Mouse (Mus musculus) kidney, postnatal 10 days (tissue): ENCODE data around the gene Gipc2.

Experiments
- DNase-seq: peaks from one replicate; pipeline ENCODE4 v3.0.0; 2021; ENCODE audit warnings: mixed read lengths

The Gipc2 gene

GRCm38 (mm10) chr3:152189306-152189705 lies 23.3 kb upstream of the Gipc2 start:
- peak; percentile 57 for DNase-seq

DNA sequence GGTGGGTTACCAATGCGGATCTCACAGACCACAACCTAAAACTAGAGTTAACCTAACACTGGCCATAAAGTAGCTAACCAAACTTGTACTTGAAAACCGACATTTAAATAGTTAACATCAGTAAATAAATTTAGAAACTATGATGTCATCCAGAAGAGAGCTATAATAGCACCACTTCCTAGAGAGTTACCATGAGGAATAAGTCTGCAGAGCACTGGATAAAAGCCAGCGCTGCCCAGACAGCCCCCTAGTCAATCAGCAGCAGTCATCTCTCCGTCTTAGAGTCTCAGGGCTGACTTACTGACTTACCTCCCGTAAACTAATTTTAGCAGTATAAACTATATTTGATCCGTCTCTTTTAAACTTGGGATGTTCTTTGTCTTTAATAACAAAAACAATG lies 20.1 kb upstream of the Gipc2 start:
- DNase-seq: no peak

DNA sequence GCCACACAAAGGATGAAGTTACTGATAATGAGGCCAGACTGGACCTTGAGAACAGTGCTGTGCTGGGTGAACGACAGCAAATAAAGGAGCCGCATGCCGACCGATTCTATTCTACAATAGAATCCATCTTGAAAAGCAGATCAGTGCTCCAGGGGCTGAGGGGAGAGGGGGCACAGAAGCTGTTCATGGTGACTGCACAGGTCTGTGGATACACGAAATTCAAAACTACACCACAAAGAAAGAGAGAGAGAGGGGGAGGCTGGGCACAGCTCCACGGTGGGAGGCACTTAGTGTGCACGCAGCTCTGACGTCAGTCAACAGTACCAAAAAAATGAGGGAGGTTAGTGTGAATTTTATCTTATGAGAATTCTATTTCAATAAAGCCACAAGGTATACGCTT lies 17.5 kb upstream of the Gipc2 start:
- no peak for DNase-seq

DNA sequence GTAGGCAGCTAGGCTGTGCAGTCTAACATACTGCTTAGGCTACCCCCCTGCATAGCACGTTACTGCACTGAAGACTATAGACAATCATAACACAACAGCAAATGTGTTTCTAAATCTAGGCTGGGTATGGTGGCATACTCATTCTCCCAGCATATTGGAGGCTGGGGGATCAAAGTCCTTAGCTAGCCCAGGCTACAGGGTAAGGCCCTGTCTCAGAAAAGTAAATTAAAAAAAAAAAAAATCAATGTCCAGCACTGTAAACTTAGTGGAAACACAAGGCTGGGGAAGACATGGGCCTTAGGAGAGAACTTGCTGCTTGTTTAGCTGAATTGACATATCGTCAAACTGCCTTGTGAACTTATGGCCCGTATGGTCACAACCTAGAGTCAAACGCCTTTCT lies 14.6 kb upstream of the Gipc2 start:
- DNase-seq: no peak

- no peak for DNase-seq
Measured at GRCm38 (mm10) chr3:152179285-152179684, 13.3 kb upstream of the Gipc2 start.

DNA sequence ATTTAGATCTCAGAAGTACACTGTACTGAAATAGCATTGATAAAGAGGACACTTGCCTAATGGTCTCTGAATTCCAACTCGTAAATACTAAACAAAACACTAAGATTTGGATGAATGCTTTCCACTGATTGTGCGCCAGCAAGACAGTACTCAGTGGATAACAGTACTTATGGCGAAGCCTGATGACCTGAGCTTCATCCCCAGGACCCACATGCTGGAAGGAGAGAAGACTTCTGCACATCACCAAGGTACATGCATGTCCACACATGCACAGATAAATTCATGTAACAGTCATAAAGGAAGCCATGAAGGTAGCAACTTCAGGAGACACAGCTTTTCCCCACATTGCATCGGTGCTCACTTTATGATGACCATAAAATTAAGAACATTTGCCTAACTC lies 12.8 kb upstream of the Gipc2 start:
- DNase-seq: no peak

DNA sequence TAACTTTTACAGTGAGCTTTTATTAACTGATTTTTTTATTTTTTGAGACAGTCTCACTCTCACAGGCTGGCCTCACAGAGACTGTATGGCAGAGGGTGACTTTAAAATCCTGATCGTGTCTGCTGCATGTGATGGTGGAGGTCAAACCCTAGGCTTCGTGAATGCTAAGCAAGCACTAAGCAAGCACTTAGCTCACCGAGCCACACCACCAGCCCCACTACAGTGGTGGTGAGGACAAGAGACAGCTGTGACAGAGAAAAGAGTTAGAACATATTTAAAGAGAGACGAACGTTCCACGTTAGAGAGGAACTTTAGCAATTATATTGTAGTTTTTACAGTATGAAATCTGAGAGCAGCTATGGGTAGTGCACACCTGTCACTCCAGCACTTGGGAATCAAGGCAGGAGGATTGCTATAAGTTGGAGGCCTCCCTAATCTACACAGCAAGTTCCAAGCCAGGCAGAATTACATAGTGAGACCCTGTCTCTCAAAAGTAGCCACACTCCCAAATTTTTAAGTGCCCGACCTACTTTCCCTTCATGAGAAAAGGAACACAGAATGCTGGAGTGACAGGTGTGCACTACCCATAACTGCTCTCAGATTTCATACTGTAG lies 6.4 kb upstream of the Gipc2 start:
- DNase-seq: peak; percentile 22

- DNase-seq: peak; percentile 7
Measured at GRCm38 (mm10) chr3:152171862-152172261, 5.8 kb upstream of the Gipc2 start.

- DNase-seq: no peak
Measured at GRCm38 (mm10) chr3:152171236-152171635, 5.2 kb upstream of the Gipc2 start.

GRCm38 (mm10) chr3:152170407-152170806 lies 4.4 kb upstream of the Gipc2 start:
- DNase-seq: no peak

- DNase-seq: no peak
Measured at GRCm38 (mm10) chr3:152168007-152168406, 2.0 kb upstream of the Gipc2 start.

GRCm38 (mm10) chr3:152166699-152167451 lies 845 bp upstream of the Gipc2 start:
- DNase-seq: no peak

DNA sequence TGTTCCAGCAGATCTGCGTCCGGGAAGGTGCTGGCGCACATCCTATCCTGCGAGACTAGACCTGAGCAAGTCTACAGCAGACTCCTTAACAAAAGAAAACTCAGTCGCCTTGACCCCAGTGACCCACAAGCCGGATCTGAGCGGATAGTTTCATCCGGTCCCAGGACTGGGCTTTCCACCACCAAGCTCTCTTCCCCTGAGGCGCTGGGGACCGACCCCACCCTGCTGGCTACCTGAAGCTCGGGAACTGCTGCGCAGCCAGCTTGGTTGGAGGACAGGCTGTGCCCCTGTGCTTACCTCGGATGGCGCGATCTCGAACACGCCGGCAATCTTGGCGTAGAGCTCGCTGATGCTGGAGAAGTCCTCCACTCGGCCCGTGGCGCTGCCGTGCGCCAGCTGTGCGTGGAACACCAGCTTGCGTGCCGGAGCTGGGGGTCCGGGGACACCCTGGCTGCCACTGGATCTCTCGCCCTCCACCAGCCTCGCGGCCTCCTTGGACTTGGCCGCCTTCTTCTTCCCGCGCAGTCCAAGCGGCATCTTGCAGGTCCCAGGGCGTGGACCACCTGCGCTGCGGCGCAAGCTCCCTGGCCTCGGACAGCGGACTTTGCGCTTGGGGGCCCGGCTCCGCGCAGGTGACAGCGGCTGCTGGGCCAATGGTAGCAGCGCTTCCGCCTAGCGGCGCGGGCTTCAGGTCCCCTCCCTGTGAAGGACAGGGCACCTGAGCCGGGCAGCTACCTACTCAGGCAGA lies 505 bp downstream of the Gipc2 start:
- DNase-seq: peak; percentile 82

DNA sequence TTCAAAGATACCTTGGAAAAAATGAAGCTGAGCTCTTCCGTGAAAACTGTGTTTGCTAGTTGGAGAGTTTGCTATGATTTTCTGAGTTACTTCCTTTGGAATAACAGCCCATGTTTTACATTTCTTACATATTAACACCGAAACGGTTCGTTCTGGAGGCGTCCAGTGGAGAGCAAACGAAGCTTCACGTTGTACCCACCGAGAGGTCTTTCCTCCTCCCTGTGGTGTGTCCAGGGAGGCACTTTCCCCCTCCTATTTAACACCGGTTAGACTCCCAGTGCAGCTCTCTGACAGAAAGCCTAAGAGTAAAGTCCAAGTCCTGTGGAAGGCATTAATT lies 1.0 kb downstream of the Gipc2 start:
- DNase-seq: no peak

DNA sequence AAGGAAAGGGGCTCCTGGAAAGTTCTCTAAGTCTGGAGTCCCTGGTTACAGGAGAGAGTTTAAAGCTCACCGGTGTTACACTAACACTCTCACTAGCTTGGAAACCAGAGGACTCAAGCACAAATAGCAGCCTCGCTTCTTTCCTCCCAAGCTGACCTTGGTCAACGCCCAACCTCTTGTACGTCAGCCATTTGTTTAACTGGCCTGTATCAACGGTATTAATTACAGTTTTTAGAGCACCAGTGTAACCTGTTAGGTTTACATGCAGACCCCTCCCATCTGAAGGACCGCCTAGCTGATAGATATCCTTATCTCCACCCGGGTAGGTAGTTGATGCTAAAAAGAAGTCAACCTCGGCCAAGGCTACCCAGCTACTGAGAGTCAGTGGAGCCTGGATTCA lies 2.7 kb downstream of the Gipc2 start:
- DNase-seq: no peak

DNA sequence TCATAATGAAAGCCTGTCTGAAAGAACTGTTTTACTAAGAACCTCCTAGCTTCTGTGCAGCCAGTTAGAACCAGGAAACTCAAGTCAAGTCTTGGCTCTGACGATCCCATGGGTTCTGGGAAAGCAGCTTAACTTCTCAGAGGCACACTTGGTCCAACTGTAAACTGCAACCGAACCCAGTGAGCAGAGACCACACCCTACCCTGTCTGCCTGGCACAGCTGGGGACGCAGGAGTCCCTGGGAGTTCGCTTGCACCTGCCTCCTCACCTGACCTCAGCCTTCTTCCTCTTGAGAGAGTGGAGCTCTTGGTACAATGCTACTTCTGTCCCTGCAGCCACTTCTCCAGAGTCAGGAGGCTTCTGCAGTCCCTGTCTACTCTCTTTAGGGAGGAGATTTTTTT lies 5.4 kb downstream of the Gipc2 start:
- DNase-seq: no peak

DNA sequence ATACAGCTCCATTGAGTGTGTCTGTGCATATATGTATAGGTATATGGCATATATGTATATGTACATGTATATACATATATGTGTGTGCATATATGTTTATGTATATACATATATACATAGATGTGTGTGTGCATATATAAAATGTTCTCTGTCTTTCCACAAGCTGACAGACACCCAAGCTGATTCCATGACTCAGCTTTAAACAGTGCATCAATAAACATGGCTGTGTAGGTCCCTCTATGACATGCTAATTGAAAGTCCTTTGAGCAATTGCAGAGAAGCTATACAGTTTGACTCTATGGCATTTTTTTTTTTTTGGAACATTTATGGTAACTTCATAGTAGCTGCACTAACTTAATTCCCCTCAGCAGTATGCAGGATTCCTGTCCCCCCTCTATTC lies 6.7 kb downstream of the Gipc2 start:
- DNase-seq: no peak

DNA sequence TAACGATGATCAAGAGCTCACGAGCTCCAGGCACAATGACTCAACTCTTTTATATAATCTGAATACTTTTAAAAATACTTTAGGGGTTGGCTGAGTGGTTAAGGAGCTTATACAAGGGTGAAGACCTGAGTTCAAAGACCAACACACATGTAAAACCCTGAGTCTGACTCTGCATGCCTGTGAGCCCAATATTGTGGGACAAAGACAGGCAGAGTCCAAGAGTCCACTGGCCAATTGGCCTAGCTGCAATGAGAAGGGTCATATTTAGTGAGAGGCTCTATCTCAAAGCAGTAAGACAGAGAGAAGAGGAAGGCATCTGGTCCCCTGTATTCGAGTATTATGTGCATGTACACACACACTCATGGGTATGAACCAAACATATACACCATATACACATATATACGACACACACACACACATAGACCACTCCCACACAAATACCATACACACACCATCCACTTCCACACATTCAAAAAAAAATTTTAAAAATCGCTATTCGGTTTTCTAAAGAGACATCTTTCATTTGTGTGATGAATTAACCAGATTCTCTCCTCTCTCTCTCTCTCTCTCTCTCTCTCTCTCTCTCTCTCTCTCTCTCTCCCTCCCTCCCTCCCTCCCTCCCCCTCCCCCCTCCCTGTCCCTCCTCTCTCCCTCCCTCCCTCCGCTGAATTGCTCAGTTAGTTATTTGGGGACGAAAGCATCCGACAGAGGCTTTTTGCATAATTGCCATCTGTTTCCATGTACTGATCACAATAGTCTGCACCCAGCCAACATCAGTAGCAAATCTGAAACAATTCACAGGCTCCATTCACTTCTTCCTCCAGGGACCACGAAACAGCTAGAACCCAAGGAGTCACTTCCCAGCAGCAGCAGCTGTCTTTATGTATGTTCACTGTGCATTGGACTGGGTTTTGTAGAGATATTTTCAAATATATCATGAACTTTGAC lies 7.4 kb downstream of the Gipc2 start:
- DNase-seq: no peak

DNA sequence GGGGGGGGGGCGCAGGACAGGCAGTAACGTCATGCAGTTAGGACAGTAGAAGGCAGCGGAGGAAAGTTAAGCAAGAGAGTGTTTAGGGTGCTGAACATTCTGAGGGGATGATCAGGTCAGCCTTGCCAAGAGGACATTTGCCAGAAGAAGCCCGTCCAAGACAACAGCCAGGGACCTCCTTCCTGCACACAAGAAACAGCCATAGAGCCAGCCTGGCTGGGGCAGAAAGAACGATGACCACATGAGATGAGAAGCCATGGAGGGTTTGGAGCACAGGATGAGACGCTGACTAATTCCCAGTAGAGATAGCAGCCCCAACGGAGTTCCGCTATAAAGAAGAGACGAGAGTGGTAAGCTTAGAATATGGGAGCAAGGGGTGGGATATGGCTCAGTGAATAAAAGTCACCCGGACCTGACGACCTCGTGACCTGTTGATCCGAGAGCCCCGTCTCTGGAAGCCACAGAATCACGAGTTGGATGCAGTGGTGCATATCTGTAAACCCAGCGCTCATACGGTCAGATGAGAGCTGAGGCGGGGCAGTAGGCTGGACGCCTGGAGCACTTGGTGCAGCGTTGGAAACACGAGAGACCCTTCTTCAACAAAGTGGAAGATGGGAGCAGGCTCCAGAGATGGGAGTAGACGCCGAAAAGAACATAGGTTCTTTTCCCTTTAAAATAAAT lies 9.1 kb downstream of the Gipc2 start:
- DNase-seq: peak; percentile 62

- DNase-seq: no peak
Measured at GRCm38 (mm10) chr3:152155296-152155948, 10.6 kb downstream of the Gipc2 start.

DNA sequence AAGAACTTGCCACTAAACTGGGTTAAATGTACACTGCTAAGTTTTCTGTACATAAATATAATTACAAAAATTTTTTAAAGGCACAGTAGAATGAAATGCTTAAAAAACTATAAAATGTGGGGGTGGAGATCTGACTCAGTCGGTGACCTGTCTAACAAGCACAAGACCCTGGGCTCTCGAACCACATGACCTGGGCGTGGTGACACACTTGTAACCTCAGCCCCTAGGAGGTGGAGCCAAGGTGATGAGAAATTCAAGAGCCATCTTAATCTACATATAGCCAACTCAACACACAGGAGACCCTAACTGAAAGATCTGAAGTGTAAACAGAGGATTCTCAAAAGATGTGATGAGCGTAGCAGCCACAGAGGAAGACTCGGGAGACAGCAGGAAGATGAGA lies 11.9 kb downstream of the Gipc2 start:
- no peak for DNase-seq

- DNase-seq: no peak
Measured at GRCm38 (mm10) chr3:152153152-152153551, 12.9 kb downstream of the Gipc2 start.
